Mouse (Mus musculus): ENCODE measurements around the gene Olfr771. TPM values are rescaled to one million over a fixed set of nuclear protein-coding genes. Genes with fewer than 3 reads are reported as not detected.

The Olfr771 gene
- polyA plus RNA-seq (2012; ENCODE audit: low replicate concordance): not detected in 2 replicates

DNA sequence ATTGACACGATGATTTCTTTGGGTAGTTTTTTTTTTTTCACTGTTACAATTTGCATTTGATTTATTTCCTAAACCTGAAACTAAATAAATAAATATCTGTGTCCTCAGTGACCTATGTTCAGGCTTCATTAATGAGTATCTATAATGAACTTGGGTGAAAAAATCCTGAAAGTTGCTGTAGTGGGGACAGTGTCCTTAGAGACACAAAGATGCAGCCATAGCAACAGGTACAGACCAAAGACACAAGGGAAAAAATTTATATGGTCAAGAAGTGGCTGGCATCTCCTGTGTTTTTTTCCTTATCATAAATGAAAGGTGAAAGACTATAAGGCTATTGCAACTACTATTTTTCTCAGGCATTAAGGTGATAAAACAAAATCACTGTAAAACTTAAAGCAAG lies at the start of gene Olfr771:
Gene Olfr771, minus strand, starts transcription at position 101 of the 400 bp plus-strand sequence.

DNA sequence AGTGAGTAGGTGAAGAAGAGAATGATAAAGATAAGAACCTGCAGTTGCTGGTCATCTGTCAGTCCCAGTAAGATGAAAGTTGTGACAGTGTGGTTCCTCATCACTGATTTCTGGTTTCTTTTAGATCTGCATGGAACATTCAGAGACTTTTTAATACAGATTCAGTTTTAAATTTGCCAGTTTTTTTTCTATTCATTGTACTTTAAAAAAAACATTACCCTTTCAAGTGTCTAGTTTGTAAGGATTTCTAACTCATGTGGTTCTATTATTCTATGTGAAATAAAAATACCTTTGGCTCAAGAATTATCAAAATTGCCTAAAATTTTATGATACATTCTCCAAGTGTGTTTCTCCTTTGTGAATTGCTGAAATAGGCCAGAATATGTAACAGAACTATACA lies 22.8 kb upstream of the Olfr771 start, which contains the start of gene Olfr773:
Gene Olfr773, minus strand, starts transcription at position 101 of the 400 bp plus-strand sequence.

DNA sequence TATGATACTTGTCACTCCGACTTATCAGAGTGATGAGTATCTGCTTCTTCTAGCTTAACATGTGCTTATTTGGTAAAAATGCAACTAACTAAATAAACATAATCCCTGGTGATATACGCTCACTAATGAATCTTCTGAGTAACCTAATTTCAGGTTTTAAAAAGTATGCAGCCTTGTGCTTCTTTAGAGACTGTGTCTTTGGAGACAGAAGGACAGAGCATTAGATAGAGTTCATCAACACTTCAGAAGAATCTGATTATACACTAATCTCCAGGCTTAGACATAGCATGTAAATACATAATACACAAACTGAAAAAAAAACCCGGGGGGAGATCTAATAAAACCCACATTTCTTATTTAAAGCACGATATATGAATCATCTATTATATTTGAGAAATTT lies 13.3 kb upstream of the Olfr771 start, which contains the start of gene Olfr772:
Gene Olfr772, minus strand, starts transcription at position 101 of the 400 bp plus-strand sequence.

DNA sequence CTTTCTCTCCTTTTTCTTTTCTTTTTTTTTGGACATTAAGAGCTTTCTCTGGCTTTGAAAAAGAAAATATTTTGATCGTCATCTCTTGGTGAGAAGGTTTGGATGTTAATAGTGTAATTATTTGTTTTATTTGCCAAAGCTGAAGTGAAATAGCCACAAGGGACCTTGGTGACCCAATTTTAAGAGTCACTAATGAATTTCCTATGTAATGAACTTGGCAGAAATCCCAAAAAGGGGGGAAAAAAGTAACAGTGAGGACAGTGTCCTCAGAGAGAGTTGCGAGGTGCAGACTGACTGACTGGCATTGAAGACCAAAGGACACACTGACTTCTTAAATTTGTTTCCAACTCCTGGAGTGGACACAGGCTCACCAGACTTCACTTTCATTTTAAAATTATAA lies 25.7 kb downstream of the Olfr771 start, which contains the start of gene Olfr770:
Gene Olfr770, minus strand, starts transcription at position 101 of the 400 bp plus-strand sequence.

DNA sequence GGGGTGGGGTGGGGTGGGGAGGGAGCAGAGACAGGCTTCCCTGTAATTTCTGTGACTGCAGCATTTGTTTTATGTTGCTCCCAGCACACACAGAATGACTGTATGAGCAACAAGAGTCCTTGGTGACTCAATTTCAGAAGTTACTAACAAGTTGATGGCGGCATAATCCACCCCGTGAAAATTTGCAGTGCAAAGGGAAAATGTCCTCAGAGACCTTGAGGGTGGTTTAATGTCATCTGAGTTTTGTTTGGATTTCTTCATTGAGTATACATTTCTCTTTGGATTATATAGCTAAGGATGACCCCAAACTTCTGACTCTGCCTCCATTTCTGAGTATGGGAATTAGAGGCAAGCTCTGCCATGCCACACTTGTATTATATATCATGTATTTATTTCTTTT lies 46.8 kb downstream of the Olfr771 start, which contains the start of gene Olfr769:
Gene Olfr769, minus strand, starts transcription at position 101 of the 400 bp plus-strand sequence.

Other genes with a start within 250 kb of the Olfr771 start
- 2.4 and 4.2 TPM in 2 replicates for gene Rdh5, start 241.9 kb downstream of the Olfr771 start, polyA plus RNA-seq (2012; ENCODE audit: low replicate concordance)
- gene Bloc1s1, start 240.7 kb downstream of the Olfr771 start, polyA plus RNA-seq (2012; ENCODE audit: low replicate concordance): 24.2 and 33.3 TPM in 2 replicates
- gene Itga7, start 230.9 kb downstream of the Olfr771 start, polyA plus RNA-seq (2012; ENCODE audit: low replicate concordance): 1.6 and 2.3 TPM in 2 replicates
- gene Mettl7b, start 203.8 kb downstream of the Olfr771 start, polyA plus RNA-seq (2012; ENCODE audit: low replicate concordance): not detected in 2 replicates
- not detected in 2 replicates for gene Olfr9, start 175.3 kb downstream of the Olfr771 start, polyA plus RNA-seq (2012; ENCODE audit: low replicate concordance)
- not detected in 2 replicates for gene Olfr763, start 154.0 kb downstream of the Olfr771 start, polyA plus RNA-seq (2012; ENCODE audit: low replicate concordance)
- not detected in 2 replicates for gene Olfr764-ps1, start 124.9 kb downstream of the Olfr771 start, polyA plus RNA-seq (2012; ENCODE audit: low replicate concordance)
- gene Olfr765, start 114.8 kb downstream of the Olfr771 start, polyA plus RNA-seq (2012; ENCODE audit: low replicate concordance): not detected in 2 replicates
- gene Olfr766-ps1, start 95.8 kb downstream of the Olfr771 start, polyA plus RNA-seq (2012; ENCODE audit: low replicate concordance): not detected in 2 replicates
- not detected in 2 replicates for gene Olfr767, start 81.8 kb downstream of the Olfr771 start, polyA plus RNA-seq (2012; ENCODE audit: low replicate concordance)
- not detected in 2 replicates for gene Olfr768, start 65.4 kb downstream of the Olfr771 start, polyA plus RNA-seq (2012; ENCODE audit: low replicate concordance)
- not detected in 2 replicates for gene Olfr769, start 46.9 kb downstream of the Olfr771 start, polyA plus RNA-seq (2012; ENCODE audit: low replicate concordance)
- gene Olfr770, start 25.8 kb downstream of the Olfr771 start, polyA plus RNA-seq (2012; ENCODE audit: low replicate concordance): not detected in 2 replicates
- not detected in 2 replicates for gene Olfr772, start 13.2 kb upstream of the Olfr771 start, polyA plus RNA-seq (2012; ENCODE audit: low replicate concordance)
- gene Olfr773, start 22.7 kb upstream of the Olfr771 start, polyA plus RNA-seq (2012; ENCODE audit: low replicate concordance): not detected in 2 replicates
- gene Olfr774, start 71.5 kb upstream of the Olfr771 start, polyA plus RNA-seq (2012; ENCODE audit: low replicate concordance): not detected in 2 replicates
- not detected in 2 replicates for gene Olfr775, start 83.7 kb upstream of the Olfr771 start, polyA plus RNA-seq (2012; ENCODE audit: low replicate concordance)
- not detected in 2 replicates for gene Olfr776, start 94.4 kb upstream of the Olfr771 start, polyA plus RNA-seq (2012; ENCODE audit: low replicate concordance)
- not detected in 2 replicates for gene Olfr777, start 106.7 kb upstream of the Olfr771 start, polyA plus RNA-seq (2012; ENCODE audit: low replicate concordance)
- gene Olfr780, start 153.4 kb upstream of the Olfr771 start, polyA plus RNA-seq (2012; ENCODE audit: low replicate concordance): not detected in 2 replicates
- gene Olfr781, start 164.1 kb upstream of the Olfr771 start, polyA plus RNA-seq (2012; ENCODE audit: low replicate concordance): not detected in 2 replicates
- gene Olfr782, start 184.1 kb upstream of the Olfr771 start, polyA plus RNA-seq (2012; ENCODE audit: low replicate concordance): not detected in 2 replicates
- gene Olfr784, start 219.3 kb upstream of the Olfr771 start, polyA plus RNA-seq (2012; ENCODE audit: low replicate concordance): not detected in 2 replicates
- gene Olfr785, start 240.7 kb upstream of the Olfr771 start, polyA plus RNA-seq (2012; ENCODE audit: low replicate concordance): not detected in 2 replicates